Mouse (Mus musculus) adipocyte (in vitro differentiated cells): Measurements from ENCODE around the gene Hlx.

Source experiments
- DNase-seq: peaks from one replicate; pipeline ENCODE4 v3.0.0-alpha.2; 2016; ENCODE audit warnings: low spot score

The Hlx gene

DNA sequence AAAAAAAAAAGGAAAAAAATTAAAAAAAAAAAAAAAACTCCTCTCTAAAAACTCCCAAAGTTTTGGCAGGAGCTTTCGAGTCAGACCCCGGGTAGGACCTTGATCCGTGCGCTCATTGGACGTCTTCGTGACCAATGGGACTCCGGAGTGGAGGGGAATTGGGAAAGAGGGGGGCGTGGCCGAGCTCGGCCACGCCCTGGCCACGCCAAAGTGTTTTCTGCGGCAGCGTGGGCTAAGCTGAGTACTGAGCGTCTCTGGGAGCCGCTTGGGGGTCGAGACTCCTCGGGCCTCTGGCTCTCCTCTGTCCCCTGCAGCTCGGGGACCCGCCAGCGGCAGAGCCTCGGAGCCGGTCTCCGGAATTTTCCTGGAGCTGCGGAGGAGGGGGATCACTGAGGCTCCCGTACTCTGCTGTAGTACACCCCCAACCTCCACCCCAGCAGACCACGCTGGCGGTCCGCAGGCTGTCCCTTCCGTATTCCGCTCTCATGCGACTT is at the start of gene Hlx:
Hlx (minus strand) TSS at position 64 of the 494 bp plus-strand sequence.
- DNase-seq: peak; percentile 90

DNA sequence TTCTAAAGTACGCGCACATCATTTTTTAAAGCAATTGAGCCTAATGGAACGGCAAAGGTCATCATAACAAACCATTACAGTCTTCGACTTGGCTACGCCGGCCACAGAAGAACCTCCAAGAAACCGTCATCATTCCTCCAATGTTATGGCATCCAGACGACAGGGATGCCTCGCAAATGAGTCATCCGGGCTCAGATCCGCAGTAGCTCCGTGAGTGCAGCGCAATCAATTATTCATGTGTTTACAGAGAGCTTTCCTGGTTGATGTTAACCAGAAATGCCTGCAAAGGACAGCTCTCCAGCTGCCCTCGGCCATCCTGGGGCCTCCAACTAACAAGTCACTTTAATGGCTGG is 49.7 kb upstream of the Hlx start:
- DNase-seq: peak; percentile 34

DNA sequence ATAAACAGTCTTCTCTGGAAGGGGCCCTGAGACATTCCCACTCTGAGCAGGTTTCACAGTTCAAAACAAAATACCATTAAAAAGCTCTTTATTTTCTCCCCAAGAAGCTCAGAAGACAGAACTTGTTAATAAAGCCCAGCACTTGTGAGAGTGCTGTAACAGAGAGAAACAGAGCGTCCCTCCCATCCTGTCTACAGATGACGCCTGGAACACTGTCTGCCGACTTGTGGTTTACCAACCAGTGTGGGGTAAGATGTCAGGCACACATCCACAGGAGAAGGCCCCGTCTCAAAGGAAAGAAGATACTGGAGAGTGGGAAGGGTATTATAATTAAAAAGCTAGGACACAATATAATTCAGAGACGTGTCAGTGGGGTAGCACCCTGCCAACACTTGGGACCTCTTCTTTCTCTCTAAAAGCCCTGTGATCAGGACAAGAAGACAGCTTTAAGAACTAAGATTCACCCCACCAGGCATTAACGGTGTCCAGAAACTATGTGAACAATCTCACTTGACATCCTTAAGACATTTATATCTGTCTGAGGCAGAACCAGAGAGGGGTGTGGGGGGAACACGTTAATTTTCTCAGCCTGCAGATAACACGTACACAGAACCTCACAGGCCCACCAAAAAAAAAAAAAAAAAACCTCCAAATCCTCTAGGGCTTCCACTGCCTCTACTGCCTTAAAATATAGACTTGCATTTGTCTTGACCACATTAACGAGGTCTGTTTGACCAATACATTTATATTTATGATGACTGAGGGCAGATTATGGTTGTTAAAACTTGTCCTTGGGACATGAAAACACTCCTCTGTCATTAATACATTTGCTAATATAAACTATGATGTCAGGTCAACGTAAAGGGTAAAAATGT is 49.1 kb upstream of the Hlx start:
- DNase-seq: no peak

DNA sequence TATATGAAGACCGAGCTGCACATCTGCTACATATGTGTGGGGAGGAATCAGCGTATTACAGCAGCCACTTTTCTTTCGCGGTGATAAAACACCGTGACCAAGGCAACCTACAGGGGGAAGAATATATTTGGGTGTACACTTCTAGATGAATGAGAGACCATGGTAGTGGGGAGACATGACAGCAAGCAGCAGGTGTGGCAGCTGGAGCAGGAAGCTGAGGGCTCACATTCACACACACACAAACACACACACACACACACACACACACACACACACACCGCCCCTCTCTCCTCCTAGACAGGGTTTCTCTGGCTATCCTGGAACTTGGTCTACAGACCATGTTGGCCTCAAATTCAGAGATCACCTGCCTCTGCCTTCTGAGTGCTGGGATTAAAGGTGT is 45.7 kb upstream of the Hlx start:
- no peak for DNase-seq

DNA sequence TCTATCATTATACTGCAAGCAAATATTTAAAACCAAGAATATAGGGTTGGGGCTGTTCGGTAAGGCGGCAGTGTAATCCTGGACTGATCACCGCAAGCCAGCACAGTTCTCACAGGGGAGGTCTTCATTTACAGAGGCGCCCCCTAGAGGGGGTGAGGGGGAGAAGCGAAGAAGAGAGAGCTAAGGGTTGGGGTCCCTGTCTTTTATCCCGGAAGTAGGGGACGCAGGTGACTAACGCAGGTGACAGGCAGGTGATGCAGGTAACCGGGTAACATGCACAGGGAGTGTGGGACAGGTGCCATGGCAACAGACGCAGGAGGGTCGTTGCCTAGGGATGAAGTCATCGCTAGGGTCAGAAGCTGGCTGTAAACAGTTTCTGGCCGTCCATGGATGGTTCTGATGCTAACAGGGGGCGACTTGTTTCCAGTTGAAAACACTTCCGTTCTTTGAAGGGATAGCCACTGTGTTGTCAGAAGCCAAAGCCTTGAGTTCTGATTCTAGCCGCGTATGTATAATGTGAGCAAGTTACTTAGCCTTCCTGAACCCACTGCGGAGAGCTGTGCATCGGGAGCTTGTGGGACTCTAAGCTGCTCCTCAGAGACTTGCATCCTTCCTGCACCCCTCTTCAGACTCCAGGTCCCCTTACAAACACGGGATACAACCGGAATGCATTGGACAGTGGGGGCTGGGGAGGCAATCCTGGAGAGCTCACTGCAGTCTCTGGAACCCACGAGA is 44.8 kb upstream of the Hlx start:
- DNase-seq: no peak

DNA sequence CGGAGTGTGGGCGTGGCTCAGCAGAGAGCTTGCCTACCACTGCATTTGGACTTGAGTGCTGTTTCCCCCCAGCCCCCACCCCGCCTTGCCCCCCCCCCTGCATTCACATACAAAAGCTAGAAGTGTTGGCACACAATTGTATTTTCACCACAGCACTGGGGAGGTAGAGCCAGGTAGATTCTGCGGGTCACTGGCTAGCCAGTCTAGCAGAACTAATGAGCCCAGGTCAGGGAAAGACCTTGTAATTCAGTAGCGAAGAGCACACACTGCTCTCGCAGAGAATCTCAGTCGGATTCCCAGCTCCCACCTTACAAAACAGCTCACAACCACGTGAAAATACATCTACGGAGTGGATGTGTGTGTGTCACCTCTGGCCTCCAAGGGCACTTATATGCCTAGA is 42.9 kb upstream of the Hlx start:
- no peak for DNase-seq

DNA sequence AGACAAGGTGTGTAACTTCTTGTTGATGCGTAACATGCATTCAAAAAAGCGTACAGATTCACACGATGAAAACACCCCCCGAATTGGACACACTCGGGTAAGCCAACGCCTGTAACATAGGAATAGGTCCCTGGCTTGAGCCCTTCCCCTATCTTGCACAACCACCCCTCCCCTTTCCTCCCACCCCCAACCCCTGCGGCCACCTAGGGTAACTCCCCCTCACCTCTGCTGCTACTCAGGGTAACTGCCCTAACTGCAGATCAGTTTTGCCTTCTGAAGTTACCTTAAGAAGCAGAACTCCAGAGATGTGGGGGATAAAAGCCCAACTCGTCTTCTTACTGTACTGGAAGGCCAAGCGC is 39.5 kb upstream of the Hlx start:
- DNase-seq: no peak

DNA sequence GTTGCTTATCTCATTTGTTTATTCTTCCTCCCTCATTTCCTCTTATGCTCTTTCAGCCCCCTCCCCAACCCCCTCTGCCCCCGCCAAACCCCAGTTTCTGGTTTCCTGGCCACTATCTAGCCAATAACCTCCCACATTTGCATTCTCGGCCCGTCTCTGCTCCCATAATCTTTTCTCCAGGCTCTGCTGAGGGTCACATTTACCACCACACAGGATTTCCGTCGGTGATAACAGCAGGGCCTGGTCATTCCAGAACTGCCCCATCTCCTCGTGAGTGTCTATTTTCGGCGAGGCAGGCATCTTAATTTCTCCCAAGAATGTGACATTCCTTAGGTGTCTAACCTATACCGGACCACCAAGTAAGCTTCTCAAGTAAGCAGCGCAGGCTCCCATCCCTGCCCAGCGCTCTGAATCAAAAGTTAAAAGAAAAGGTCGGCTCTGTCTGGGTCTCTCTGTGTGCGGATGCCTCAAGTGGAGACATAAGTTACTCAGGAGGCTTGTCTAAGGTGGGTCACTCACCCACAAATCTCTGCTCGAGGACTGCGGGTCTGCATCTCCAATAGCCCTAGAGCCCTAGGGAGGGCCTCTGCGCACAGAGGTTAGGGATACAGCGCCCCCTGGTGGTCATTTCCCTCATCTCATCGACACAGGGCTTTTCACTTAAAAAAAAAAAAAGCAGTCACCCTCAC is 38.9 kb upstream of the Hlx start:
- DNase-seq: peak; percentile 72

DNA sequence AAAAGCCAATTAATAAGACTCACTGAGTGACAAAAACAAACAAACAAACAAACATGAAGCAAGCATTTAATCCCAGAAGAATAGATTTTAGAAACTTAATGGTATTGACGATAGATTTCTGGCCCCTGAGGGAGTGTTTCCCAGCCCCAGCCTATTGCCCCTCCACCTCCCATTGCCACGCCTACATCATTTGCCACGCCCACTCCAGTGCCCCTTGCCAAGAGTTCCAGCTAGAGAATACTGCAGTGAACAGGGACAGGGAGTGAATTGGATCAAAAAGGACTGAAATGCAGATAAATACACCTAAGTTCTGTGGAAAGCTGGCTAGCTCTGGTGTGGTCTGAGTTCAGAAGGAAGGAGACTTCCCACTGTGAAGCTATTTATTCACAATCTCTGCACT is 31.4 kb upstream of the Hlx start:
- peak; percentile 70 for DNase-seq

DNA sequence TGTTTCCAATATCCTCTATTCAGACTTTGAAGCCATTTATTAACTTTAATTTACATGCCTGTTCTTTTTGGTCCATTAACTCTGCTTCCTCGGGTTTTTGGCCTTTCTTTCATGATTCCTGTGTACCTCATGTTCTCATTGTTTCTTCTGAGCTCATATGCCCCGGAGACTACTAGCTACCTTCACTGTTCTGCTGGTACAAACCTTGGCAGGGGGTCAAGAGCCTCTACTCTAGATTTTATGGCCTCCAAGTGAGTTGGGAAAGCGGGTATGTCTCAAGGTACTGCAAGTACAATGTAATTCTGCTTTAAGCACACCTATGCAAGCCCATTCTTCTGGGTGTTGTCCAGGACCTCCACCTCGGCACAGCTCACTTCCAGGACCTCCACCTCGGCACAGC is 30.5 kb upstream of the Hlx start:
- peak; percentile 75 for DNase-seq

DNA sequence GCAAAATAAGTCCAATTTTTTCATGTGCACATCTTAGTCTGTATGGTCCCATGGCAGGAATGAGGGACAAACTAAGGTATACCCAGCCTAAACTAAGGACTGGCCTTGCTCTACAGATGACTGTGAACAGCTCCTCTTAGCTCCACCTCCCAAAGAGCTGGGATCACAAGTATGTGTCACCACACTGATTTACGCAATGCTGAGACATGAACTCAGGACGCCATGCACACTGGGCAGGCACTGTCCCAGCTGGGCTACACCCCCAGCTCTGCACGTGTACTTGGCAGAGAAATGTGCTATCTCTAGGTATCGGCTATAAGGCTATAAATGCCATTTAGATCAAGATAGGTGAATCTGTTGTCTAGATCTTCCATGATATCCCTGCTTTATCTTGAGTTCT is 29.6 kb upstream of the Hlx start:
- peak; percentile 62 for DNase-seq

DNA sequence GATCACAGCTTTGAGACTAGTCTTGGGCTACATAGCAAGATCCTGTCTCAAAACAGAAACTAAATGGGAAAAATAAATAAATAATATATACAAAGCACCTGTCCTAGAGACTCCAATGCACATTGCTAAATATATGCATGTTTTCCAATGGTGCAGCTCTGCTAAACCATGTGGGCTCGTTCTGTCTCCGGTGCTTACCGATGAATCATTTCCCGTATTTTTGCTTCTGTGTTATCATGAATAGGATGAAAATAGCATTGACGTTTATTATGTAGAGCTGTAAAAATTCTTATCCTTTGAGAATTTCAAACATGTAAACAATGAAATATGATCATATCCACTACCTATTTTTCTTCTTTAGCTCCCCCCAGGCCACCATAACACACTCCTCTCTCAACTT is 20.3 kb upstream of the Hlx start:
- DNase-seq: no peak

DNA sequence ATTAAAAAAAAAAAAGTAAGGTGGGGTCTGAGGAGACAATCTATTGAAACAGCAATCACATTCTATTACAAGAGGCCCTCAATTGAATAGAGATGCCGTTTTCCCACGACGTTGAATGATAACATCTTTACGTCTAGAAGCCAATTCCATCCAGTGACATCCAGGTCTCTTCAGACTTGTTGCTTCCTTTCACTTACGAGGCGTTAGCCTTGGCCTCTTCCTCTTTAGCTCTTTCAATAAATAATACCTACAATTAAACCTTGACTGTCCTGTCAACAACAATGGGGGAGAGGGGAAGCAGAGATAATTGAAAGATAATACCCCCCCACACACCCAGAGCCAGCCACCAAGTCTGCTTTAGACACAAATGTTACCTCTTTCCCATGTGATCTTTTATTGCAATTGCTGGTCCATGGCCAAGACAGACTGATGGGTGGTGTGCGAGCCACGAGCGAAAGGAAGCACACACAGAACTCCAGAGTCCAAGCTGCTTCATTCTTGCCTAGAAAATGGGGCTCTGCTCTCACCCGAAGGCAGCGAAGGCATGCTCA is 17.8 kb upstream of the Hlx start:
- no peak for DNase-seq

DNA sequence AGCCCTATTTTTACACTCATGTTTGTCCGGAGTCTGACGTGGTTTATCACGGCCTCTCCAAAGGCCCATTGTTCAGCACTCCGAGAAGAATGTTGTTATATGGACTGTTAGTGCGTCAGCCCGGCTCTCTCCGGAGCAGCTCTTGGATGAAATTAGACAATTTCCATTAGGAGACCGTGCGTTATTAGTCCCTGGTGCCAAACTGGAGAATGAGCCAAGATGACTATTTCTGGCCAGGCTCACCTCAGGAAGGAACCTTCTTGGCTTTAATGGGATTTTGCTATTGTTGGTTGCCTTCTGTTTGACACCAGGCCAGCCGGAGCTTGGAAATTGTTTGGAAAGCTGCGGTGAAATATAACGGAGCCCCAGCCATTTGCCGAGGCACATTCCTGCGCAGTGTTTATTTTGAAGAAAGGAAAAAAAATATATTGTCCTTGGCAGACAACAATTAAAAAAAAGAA is 16.3 kb upstream of the Hlx start:
- no peak for DNase-seq

DNA sequence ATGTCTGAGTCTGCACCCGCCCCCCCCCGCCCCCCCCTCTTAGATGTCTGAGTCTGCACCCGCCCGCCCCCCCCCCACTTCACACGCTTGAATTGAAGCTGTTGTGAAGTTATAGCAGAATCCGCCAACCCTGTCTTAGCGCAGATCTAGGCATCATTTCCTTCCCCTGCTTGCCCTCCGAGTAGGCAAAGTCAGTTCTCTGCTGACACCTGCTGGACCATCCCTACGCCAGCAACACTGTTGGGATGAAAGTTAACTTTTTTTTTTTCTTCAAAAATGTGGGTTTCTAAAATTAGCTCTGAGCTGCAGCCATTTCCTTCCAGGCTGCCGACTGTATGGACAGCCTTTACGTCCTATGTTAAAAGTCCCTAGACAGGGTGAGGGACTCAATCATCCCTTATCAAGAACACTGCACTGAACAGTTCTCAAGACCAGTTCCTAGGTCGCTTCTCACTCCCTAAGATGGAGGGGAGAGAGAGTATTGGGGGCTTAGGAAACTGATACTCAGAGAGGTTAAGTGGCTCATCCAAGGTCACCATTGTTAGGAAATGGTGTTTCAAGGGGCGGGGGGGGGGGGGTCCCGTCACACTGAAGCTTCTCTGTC is 5.6 kb upstream of the Hlx start:
- peak; percentile 81 for DNase-seq

DNA sequence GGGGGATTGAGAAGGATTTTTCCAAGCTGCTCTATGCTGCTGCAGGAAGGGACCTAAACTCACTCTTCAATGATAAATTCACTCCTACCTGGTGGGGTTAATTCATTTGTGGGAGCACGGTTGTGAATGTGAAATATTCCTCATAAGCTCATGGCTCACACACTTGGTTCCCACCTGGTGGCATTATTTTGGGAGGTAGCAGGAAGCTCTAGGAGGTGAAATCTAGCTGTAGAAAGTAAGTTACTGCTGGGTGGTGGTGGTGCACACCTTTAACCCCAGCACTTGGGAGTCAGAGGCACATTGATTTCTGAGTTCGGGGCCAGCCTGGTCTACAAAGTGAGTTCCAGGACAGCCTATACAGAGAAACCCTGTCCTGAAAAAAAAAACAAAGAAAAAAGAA is 4.8 kb upstream of the Hlx start:
- no peak for DNase-seq

DNA sequence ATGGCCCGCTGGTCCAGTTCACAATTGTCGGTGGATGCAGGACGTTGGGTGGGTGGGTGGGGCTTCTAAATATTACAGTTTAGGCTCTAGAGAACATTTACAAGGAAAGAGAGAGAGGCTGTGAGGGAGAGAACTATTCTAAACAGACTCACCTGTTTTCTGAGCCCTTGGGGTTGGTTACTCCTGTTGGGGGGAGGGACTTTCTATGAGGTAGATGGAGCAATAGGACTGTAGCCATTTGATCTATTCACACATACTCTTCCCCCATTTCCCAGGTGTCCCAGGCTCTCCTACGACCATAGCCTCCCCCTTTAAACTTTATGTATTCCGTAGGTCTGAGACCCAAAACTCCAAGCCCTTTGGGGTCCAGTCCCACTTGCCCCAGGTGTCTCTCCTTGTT is 3.8 kb upstream of the Hlx start:
- DNase-seq: no peak

DNA sequence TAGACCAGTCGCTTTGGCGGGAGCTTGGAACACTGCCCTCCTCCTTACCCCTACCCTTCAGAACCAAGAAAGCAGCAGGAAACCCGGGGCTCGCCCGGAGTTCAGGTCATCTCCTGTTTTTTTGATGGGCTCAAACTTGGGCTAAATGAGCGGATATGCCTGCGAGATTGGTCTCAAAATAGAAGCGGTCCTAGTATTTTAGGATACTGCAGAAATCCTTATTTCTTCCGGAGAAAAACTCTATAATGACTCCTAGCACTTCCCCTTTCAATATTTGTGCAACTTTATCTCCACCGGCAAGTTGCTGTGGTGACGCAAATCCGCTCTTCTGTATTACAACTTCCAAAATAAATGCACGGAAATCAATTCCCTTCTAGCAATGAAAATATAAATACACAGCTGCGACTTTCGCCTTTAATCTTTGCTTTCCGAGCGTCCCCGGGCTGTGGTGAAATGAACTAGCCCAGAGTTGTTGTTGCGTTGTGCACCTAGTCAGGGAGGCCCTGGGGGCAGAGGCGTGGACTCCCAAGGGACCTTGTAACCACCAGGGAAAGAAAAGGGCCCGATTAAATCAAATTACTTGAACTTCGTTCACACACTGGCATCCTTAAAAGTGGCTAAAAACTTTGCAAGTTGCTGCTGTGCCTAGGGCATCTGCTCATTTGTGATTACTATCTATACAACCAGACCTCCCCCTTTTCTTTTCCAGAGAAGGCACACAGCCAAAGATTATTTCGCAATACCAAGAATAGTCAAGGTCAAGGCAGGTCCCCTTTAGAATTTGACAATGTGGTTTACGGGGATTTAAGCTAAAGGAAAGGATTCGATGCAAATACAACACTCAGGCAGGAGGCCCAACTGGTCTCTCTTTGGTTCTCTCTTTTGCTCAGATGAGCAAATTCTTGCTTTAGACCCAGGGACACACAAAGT is 2.8 kb upstream of the Hlx start:
- no peak for DNase-seq

DNA sequence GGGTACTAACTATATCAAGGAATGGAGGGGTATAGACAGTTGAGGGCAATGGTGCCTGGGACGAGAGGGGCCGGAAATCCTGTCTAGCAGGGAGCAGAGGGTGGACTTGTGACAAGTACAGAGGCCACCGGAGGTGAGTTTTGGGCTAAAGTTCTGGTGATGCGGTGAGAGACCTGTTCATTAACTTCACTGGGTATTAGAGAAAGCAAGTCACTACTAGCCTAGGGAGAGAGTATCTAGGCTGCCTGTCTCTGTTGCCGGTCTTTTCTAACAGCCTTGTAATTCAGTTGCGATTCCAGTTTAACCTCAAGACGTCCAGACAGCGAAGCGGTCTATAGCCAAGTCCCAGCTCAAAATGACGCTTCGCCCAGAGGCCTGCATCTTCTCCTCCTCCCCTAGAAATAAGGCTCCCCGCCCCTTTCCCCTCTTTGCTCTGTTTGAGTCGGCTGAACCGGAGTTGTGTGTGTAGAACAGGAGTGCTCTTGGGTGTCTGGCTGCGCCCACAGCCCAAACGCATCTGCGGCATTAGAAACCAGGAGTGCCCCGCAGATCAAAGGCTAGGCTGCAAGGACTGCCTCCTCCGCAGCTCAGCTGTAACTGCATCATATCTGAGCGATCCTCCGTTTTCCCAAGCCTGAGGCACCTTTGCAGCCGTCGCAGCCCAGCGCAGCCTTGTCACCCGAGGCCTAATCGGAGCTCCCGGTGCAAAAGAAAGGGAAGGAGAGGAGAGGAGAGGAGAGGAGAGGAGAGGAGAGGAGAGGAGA is 1.8 kb upstream of the Hlx start:
- DNase-seq: no peak
